Mouse (Mus musculus) left cerebral cortex, postnatal 4 days (tissue): ENCODE data around the gene Tango2. TPM values are rescaled to one million over a fixed set of nuclear protein-coding genes. Genes with fewer than 3 reads are reported as not detected.

Experiments used
- DNase-seq: peaks from one replicate; pipeline ENCODE4 v3.0.0-alpha.2; 2022
- intact Hi-C: fragments of 180-260 bp; cut with DNase I; formaldehyde crosslinking; loops from one replicate; pipeline ENCODE4 v1.15.1; 2025
- microRNA-seq: library from miRNA; unstranded; fragments of <30 nt; microRNA quantifications from one replicate; pipeline ENCODE4 v1.2.0, GENCODE M21; 2022
- total RNA-seq, 2 experiments: library from RNA; stranded (reverse); gene quantifications; 2 replicates each; pipeline ENCODE4 v1.2.3; 2021

The Tango2 gene
- total RNA-seq, 2 experiments from 2014 or later: 75.0 to 84.7 TPM

DNA sequence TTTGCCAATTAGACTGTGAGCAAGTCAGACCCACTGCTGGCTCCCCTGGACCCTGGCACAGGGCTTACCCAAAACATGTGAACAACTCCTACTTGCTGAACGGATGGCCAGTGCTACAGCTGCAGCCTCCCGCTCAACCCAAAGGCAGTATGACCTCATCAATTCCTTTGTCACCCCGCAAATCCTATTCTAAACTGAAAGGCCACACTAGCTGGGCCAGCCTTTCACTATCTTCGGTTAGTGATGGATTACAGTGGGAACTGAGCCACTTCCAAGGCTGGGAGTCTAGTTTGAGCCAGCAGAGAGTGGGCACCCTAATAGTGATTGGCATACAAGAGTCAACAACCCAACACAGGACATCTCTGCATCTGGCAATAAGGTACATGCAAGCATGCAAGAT lies 59.7 kb downstream of the Tango2 start:
- intact Hi-C loops: loop anchor here (5.0 kb wide), 1 partner anchor 36 kb away; no protein-coding TSS in a partner anchor
- DNase-seq: peak; percentile 12

GRCm38 (mm10) chr16:18275166-18275565 lies 72.7 kb downstream of the Tango2 start:
- intact Hi-C loops: no loop called here
- no peak for DNase-seq

DNA sequence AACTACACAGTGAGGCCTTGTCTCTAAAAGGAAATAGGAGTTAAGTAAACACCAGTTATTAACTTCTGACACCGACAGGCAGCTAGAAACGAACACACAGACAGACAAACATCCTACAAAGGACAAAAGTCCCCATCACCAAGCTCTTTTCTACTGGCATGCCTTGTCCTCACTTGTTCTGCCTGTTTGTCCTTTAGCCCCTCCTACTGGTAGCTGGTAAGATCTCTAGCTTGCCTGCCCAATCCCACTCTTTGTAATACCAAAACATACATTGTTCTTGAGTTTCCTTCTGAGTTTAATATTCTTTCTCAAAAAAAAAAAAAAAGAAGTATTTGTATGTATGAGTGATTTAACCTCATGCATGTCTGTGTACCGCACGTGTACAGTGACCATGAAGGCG lies 79.7 kb downstream of the Tango2 start:
- intact Hi-C loops: no loop called here
- DNase-seq: no peak

DNA sequence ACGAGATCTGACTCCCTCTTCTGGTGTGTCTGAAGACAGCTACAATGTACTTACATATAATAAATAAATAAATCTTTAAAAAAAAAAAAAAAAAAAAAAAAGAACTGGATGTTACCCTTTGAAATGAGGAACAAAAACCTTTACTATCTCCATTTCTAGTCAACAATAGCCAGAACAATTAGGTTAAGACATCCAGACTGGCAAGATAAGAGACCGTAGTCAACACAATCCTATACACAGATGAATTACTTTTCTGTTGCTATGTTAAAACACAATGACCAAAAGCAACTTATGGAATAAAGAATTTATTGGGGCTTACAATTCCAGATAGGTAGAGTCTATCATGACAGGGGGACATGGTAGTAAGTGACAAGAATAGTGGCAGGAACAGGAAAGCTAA lies 82.9 kb downstream of the Tango2 start:
- intact Hi-C loops: no loop called here
- DNase-seq: no peak

- intact Hi-C loops: no loop called here
These were observed 89.7 kb downstream of the Tango2 start, which contains the start of gene Gm49776 for GRCm38 (mm10) chr16:18258221-18258620. Gm49776 (minus strand) TSS chr16:18258321.

DNA sequence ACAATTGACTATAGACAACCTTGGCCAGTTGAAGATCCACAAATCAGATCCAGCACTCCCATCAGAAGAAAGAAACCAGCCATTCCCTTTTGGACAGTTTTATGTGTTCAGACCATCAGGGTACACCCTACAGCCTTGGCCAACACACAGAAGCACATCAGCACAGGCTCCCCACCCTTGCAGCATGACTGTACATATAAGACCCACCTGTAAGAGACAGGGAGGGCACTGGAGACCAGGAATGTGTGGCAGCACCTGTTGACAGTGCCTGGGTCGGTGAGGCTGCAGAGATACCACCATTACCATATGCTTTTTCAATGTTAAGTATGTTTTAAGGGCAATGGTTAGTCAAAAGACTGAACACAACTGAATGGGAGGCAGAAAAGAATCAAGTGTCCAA lies 94.0 kb downstream of the Tango2 start:
- intact Hi-C loops: loop anchor here (5.0 kb wide), 1 partner anchor 33 kb away; the partner anchor contains the start of gene Dgcr8

More at GRCm38 (mm10) chr16:18258221-18258620, 89.7 kb downstream of the Tango2 start, which contains the start of gene Gm49776:
- DNase-seq: no peak

DNA sequence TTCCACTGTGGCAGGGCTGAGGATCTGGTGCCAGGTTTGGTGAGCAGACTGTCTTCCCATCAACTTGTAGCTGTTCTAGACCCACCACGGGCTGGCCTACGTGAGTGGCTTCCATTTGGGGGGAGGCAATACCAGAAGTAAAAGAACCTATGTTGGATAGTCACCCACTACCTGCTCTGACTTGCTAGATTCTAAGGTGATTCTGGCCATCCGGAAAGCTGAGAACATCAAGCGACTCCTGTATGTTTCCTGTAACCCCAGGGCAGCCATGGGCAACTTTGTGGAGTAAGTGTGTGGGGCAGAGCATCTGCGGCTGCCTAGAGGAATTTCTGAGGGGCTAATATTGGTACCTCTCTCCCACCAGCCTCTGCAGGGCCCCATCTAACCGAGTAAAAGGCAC lies 95.2 kb downstream of the Tango2 start:
- no peak for DNase-seq
- intact Hi-C loops: loop anchor here (5.0 kb wide), 1 partner anchor 35 kb away; the partner anchor contains the start of gene Dgcr8

More for the DNA sequence above, 94.0 kb downstream of the Tango2 start:
- DNase-seq: no peak

DNA sequence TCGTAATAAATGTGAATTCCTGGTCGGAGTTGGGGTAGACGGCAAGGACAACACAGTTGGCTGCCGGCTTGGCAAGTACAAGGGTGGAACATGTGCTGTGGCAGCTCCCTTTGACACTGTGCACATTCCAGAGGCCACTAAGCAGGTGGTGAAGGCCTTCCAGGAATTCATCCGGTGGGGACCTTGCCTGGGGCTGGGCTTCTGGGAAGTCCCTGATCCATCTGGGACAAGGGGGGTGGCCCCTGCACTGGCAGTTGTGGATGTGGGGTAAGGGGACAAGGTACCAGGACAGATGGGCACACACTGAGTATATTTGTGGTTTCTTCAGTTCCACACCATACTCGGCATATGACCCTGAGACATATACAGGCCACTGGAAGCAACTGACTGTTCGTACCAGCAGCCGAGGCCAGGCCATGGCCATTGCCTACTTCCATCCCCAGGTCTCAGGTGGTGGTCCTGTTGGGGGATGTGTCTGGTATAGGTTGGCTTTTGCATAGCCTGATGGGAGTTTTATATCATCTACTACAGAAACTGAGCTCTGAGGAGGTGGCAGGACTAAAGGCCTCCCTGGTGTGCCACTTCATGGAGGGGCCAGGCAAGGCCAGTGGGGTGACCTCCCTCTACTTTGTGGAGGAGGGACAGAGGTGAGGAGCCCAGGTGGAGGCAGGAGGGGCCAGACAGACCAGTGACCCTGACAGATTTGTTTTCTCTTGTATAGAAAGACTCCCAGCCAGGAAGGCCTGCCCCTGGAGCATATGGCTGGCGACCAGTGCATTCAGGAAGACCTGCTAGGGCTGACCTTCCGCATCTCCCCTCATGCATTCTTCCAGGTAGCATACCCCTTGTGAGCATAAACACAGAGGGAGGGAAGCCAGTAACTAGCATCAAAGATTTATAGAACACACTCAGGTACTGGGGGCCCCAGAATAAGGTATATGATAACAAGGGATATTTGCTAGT lies 96.8 kb downstream of the Tango2 start:
- intact Hi-C loops: loop anchor here (5.0 kb wide), 1 partner anchor 36 kb away; the partner anchor contains the start of gene Dgcr8

More for the DNA sequence above, 96.8 kb downstream of the Tango2 start:
- no peak for DNase-seq

Small RNAs within 50 kb of the gene (microRNA-seq; reads per million reads assigned to microRNA genes)
- gene Gm24572: not detected
- gene Gm26219: not detected
- 371 reads per million, percentile 65 among the genes with 10 or more reads in this experiment for gene Mir1306
- 147 reads per million, percentile 54 among the genes with 10 or more reads in this experiment for gene Mir185

Other genes starting within 250 kb of the Tango2 start
- 10 to 100 TPM; 63.1 to 63.3 TPM for gene Rtn4r, start 220.5 kb downstream of the Tango2 start, total RNA-seq
- gene Ccdc188, start 130.2 kb downstream of the Tango2 start, total RNA-seq: not detected
- 10 to 100 TPM; 53.8 to 54.4 TPM for gene Zdhhc8, start 113.0 kb downstream of the Tango2 start, total RNA-seq
- 10 to 100 TPM; 59.3 to 62.3 TPM for gene Trmt2a, start 99.4 kb downstream of the Tango2 start, total RNA-seq
- gene Ranbp1, start 99.4 kb downstream of the Tango2 start, total RNA-seq: 100 to 1,000 TPM; 158 to 160 TPM
- gene Gm49776, start 89.8 kb downstream of the Tango2 start, total RNA-seq: not detected
- 10 to 100 TPM; 55.6 to 58.4 TPM for gene Dgcr8, start 58.9 kb downstream of the Tango2 start, total RNA-seq
- 10 to 100 TPM; 74.7 to 80.3 TPM for gene Arvcf, start 79 bp upstream of the Tango2 start, total RNA-seq
- 10 to 100 TPM; 22.2 to 24.0 TPM for gene Txnrd2, start 78.3 kb upstream of the Tango2 start, total RNA-seq
- gene Comt, start 78.7 kb upstream of the Tango2 start, total RNA-seq: 10 to 100 TPM; 55.5 to 57.3 TPM
- 1 to 10 TPM; 9.0 to 9.2 TPM for gene Gnb1l, start 150.6 kb upstream of the Tango2 start, total RNA-seq
- gene Rtl10, start 150.8 kb upstream of the Tango2 start, total RNA-seq: 10 to 100 TPM; 11.7 to 11.9 TPM
- 1 to 10 TPM; 1.2 TPM for gene Tbx1, start 242.6 kb upstream of the Tango2 start, total RNA-seq